Mouse (Mus musculus): ENCODE measurements around the gene Galnt2.

DNA sequence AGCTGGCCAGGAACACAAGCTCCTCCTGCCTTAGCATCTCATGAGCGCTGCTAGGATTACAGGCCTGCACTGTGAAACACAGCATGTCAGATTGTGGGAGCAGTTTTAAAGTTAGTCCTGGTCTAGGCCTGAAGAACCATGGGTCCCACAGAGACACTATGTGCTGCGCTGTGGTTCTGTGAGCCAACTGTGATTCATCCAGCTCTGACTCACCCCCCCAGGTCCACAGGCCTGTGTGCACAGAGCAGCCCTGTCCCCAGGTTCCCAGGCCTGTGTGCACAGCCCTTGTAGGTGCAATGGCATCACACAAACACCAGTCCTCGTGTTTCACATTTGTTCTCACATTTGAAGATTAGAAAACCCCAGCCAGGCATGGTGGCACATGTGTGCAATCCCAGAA is 99.9 kb downstream of the Galnt2 start:
- TF ChIP-seq CTCF (IDR thresholded peaks at IDR 0.05; ENCODE audit: low read depth, low read length) (no peak), POLR2A (IDR thresholded peaks at IDR 0.05; ENCODE audit: insufficient read depth, low read length) (no peak), EP300 (IDR thresholded peaks at IDR 0.05; ENCODE audit: insufficient read depth, low read depth, low read length) (no peak)

Data from ES-Bruce4 (cell line).